Mouse (Mus musculus) cortical plate, adult 2 months (tissue): Measurements from ENCODE around the gene Ror1.

Source experiments
- CTCF ChIP-seq: fragments of 200-500 bp; IDR thresholded peaks from 2 replicates; pipeline ENCODE4 v1.5.1; 2011; ENCODE audit warnings: mild to moderate bottlenecking, control low read depth, low read length; ENCODE audit not compliant: insufficient read depth; ENCODE audit errors: extremely low read depth
- POLR2A ChIP-seq: fragments of 200-500 bp; IDR thresholded peaks from 2 replicates; pipeline ENCODE4 v1.6.1; 2011; ENCODE audit warnings: mild to moderate bottlenecking, low read length, control low read depth; ENCODE audit not compliant: insufficient read depth; ENCODE audit errors: extremely low read depth

GRCm38 (mm10) chr4:100276482-100276881 is 180.9 kb downstream of the Ror1 start:
- TF ChIP-seq POLR2A (no peak), CTCF (no peak)
